Mouse (Mus musculus): ENCODE data around the gene Pknox1. TPM values are rescaled to one million over a fixed set of nuclear protein-coding genes. Genes with fewer than 3 reads are reported as not detected.

The Pknox1 gene
- polyA plus RNA-seq, 1 experiment from 2014 or later: 37.9 TPM

DNA sequence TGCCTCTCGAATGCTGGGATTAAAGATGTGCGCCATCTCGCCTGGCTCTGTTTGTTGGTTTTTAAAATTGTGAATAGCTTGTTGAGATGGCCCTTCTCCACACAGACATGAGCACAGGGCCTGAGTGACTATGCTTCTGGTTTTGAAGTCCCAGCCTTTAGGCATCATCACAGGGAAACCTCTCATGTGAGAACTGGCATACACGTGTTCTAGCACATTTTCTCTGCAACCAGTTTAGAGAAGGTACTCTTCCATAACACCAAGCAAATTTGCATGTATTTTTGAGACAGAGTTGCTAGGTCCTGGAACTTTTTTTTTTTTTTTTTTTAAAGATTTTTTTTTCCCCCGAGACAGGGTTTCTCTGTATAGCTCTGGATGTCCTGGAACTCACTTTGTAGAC is 92.1 kb downstream of the Pknox1 start:
- ATAC-seq (ENCODE audit: insufficient number of reproducible peaks, low FRiP score, low TSS enrichment, low read depth) (no peak), DNase-seq (ENCODE audit: low spot score) (no peak)
- Histone ChIP-seq H3K4me3 (ENCODE audit: low read depth, low read length) (no peak overlapping the region), H3K9ac (ENCODE audit: low read length) (no peak overlapping the region), H3K36me3 (ENCODE audit: control insufficient read depth, insufficient read depth, low read length) (peaks cover 21% of the 10 kb centered on the region), H3K4me2 (ENCODE audit: low read depth, severe bottlenecking) (no peak overlapping the region), H3K27ac (replicated peaks; ENCODE audit: low read depth, low read length) (no peak overlapping the region), H3K27me3 (ENCODE audit: control insufficient read depth, insufficient read depth, low read length) (no peaks in the 10 kb centered on the region), H3K4me1 (ENCODE audit: control insufficient read depth, insufficient read depth, low read length) (peaks cover 4% of the 10 kb centered on the region), H3K9me3 (ENCODE audit: control insufficient read depth, low read length) (no peaks in the 10 kb centered on the region)
- WGBS: 92% methylated on average over 5 of the region's 5 CpGs

Small RNA genes lying within 50 kb of the gene (microRNA-seq; reads per million reads assigned to microRNA genes)
- gene Gm24970: not detected

Other genes with a start within 250 kb of the Pknox1 start
- 30.0 and 31.2 TPM in 2 replicates for gene Pde9a, start 178.5 kb upstream of the Pknox1 start, polyA plus RNA-seq (2014; fragmentation: Nextera tagmentation; extraction: Ambion mirVana)
- gene Wdr4, start 44.8 kb upstream of the Pknox1 start, polyA plus RNA-seq (2014; fragmentation: Nextera tagmentation; extraction: Ambion mirVana): 42.4 and 43.6 TPM in 2 replicates
- gene Ndufv3, start 44.6 kb upstream of the Pknox1 start, polyA plus RNA-seq (2014; fragmentation: Nextera tagmentation; extraction: Ambion mirVana): 201 and 210 TPM in 2 replicates
- gene Cbs, start 72.5 kb downstream of the Pknox1 start, polyA plus RNA-seq (2014; fragmentation: Nextera tagmentation; extraction: Ambion mirVana): 1.5 and 3.8 TPM in 2 replicates
- gene U2af1, start 94.2 kb downstream of the Pknox1 start, polyA plus RNA-seq (2014; fragmentation: Nextera tagmentation; extraction: Ambion mirVana): 230 and 242 TPM in 2 replicates
- not detected in 2 replicates for gene Cryaa, start 113.1 kb downstream of the Pknox1 start, polyA plus RNA-seq (2014; fragmentation: Nextera tagmentation; extraction: Ambion mirVana)

All from limb, embryonic 11.5 days (tissue).